Mouse (Mus musculus) frontal cortex, postnatal 14 days (tissue): Measurements from ENCODE around the gene Smpd4.
A peak's percentile ranks its signal among the peaks of the same experiment; 100 is the strongest.

Source experiments
- DNase-seq, 2 experiments: peaks; one replicate each; pipeline ENCODE4 v3.0.0; 2022; ENCODE audit warnings: low spot score in 2 of 2

Smpd4 gene

DNA sequence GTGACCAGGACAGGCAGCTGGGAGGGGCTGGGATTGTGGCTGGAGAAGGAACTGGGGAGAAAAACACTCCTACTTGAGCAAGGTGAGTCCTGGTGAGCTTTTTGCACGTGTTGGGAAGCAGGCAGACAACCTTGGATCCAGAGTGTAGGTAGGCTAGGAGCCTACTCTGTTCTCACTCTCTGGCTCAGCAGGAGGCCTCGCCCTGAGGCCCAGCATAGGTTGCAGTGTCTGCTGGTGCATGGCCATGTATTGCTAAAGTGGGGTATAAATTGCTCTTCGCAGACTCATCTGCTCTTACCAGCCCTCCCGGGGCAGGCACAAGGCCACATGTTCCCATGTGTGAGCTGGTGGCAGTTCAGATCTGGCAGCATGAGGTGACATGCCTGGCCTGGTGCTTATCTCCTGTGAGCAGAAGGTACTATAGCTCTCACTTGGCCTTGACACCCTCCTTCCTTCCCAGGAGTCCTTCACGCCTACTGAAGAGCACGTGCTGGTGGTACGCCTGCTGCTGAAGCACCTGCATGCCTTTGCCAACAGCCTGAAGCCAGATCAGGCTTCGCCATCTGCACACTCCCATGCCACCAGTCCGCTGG, 19.0 kb downstream of the Smpd4 start:
- no peak for DNase-seq

DNA sequence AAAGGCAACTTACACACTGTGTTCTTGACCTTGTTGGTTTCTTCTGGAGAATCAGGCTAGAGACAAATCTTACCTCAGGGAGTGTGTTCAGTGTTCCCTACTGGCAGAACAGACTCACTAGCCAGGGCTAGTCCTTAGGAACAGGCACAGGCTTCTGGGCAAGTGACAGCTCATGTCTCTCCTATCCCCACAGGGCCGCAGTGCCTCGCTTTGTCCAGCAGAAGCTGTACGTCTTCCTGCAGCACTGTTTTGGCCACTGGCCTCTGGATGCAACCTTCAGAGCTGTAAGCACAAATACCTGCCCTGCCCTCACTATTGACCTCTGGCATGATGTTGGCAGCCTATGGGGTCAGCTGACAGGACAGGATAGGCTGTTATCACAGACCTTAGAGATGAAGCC, 19.9 kb downstream of the Smpd4 start:
- no peak for DNase-seq

DNA sequence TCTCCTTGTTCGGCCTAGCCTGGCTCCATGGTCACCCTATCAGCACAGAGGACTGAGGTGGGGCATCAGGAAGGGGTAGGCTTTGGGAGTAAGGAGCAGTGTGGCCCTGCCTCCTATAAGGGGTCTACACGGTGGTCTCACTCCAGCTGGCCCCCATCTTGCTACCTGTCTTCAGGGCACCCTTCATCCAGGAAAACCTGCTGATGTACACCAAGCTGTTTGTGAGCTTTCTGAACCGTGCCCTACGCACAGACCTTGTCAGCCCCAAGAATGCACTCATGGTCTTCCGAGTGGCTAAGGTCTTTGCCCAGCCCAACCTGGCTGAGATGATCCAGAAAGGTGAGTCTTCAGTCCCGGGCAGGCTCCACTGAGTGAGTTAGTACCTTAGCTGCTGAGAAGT, 20.8 kb downstream of the Smpd4 start:
- DNase-seq = no peak

GRCm38 (mm10) chr16:17640706-17641105, 21.6 kb downstream of the Smpd4 start:
- DNase-seq = no peak

- DNase-seq = no peak
Observed at GRCm38 (mm10) chr16:17641301-17641700, 22.1 kb downstream of the Smpd4 start.

GRCm38 (mm10) chr16:17642311-17642710, 23.2 kb downstream of the Smpd4 start:
- no peak for DNase-seq

DNA sequence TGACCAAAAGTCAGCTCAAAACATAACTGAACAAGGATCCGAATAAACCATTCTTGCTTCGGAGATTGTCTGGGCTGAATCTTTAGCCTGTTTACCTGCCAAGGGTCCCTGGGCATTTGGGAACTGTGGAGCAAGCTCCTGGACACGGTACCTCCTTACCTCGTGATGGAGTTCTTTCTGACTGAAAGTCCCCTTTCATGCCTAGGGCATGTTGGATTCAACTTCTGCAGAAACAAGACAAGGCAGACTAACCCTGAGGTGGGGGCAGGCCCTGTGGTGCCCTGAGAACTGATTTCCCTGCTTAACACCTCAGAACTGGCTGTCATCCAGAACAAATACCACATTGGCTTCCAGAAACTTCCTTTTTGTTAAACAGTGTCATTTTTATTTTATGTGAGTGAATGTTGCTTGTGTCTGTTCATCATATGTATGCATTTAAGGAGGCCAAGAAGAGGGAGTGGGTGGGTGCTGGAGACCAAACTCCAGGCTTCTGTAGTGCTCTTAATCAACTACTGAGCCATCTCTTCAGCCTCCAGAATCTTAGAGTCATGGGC, 24.4 kb downstream of the Smpd4 start:
- no peak for DNase-seq

DNA sequence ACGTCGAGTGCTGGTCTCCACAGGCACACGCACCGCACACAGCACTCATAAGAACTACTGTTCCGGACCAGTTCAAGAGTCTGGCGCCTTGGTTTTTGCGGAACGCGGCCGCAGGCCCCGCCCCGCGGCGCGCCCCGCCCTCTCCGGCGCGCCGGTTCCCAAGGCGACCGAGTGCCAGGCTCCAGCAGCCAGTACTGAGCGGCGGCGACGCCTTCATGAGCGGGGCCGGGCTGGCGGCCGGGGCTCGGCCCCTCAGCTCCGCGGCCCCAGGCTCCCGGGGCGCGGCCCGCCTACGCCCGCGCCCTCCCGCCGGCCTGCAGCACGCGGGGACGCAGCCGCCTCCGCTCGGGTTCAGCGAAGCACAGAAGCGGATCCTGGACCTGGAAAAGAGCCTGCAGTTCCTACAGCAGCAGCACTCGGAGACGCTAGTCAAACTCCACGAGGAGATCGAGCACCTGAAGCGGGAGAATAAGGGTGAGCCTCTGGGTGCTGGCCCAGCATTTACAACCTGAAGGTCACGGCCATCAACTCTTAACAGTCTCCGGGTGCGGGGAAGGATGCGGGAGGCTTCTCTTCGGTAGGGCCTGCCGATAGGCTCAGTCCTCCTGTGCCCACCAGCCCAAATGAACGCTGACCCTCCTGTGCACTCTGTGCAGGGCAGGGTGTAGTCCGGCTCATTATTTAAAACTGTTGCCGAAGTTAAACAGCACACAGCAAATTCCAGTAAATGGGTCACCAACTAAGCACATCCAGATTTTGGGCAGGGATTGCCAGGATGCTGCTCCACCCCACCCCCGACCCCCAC, 27.4 kb downstream of the Smpd4 start, which contains the start of gene Ccdc74a:
Ccdc74a (plus strand) TSS at position 161 of the 805 bp plus-strand sequence.
- peak; percentile 59 to 72 for DNase-seq

DNA sequence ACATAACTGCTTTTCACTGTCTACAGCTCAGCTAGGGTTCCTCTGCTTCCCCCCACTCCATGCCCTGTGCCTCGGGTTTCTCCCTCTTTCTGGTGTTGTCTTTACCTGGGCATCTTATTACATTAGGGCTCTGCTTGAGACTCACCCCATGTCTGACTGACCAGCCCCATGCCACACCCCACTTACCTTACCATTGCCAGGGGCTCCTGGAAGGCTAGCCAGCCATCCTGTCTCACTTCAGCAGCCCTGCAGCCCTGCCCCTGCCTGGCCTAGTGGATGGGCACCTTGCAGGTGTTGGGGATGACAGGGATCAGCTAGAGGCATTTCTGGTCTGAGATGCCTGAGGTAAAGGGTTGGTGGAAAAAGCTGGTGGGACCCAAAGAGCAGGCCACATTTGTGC, 28.0 kb downstream of the Smpd4 start:
- no peak for DNase-seq

DNA sequence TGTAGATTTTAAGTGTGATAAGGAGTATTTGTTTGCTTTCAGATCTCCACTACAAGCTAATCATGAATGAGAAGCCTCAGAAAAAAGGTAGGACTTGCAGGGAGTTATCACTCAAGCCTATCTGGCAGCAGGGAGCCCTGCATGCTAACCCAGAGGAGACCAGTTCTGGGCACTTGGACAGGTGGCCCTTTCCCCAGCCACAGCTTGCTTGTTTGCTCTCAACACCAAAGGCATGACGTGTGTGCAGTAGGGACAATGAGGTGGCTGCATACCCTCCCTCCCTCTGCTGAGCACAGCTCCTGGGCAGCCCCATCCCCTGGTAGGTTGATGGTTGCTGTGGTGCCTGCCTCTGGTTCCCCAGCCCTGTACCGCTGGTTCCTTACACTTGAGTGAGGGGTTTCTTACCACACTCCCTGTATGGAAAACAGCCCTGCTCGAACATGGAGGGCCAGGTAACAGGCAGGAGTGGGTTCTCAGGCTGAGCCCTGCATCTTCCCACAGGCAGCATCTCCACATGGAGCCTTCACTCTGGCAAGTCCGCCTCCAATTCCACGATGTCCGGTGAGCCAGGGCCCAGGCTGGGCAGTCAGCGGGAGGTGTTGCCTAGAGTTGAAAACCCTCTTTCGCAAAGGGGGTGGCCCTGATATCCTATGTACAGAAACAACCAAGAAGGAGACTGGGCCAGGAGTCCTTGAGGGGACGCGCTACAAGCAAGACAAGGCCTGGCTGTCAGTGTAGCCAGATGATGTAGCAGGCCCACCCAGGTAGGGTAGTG, 28.6 kb downstream of the Smpd4 start:
- no peak for DNase-seq

- no peak for DNase-seq
Observed at GRCm38 (mm10) chr16:17649925-17650605, 30.9 kb downstream of the Smpd4 start.

DNA sequence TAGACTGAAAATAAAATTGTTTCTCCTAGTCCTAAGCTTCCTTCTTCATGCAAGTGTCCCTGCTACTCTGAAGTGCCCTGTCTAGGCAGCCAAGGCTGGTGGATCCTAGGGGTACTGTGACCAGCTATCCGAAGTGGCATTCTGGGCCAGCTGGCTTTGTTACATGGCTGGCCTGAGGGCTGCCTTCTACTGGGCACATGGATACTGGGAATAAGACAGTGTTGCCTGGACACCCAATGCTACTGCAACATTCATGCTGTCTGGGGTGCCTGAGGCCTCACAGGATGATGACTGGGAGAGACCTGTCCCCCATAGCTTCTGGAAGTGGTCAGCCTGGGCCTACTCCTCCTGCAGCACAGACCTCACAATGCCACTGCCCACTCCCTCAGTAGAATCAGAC, 31.6 kb downstream of the Smpd4 start:
- no peak for DNase-seq

DNA sequence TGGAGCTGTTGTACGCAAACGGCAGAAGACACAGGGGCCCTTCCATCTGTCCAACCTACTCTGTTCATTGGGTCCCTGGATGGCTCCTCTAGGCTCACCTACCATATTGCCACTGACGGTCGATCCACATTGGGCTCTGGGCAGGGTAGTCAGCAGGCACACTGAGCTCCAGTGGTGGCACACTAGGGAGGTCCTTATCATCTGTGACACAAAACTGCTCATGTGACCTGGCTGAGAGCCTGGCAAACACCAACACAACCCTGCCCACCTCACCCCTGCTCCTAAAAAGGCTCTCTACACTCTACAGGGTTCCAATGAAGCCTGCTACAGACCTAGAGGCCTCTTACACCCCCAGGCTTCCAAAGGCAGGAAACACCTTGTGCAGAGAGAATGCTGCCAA, 33.5 kb downstream of the Smpd4 start:
- no peak for DNase-seq

DNA sequence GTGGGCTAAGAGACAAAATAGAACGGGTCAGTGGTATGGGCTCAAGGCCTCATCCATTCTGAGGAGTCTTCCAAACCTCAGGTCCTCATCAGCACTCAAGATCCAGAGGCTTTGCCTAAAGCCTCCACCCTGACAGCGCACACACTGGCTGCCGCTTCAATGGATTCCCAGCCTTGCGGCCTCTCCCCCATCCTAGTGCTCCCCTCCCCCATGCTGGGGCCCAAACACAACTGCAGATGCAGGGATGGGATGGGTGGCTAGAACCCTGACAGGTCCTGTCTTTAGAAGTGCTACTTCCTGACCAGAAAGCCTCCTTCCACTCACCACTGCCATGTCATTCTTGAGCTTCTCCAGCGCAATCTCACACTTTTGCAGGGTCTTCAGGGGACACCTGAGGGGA, 34.4 kb downstream of the Smpd4 start:
- no peak for DNase-seq

- DNase-seq = no peak
Observed at GRCm38 (mm10) chr16:17654188-17654795, 35.1 kb downstream of the Smpd4 start.

- no peak for DNase-seq
Observed at GRCm38 (mm10) chr16:17656212-17656871, 37.2 kb downstream of the Smpd4 start.

- DNase-seq = no peak
Observed at GRCm38 (mm10) chr16:17665568-17665967, 46.4 kb downstream of the Smpd4 start.

DNA sequence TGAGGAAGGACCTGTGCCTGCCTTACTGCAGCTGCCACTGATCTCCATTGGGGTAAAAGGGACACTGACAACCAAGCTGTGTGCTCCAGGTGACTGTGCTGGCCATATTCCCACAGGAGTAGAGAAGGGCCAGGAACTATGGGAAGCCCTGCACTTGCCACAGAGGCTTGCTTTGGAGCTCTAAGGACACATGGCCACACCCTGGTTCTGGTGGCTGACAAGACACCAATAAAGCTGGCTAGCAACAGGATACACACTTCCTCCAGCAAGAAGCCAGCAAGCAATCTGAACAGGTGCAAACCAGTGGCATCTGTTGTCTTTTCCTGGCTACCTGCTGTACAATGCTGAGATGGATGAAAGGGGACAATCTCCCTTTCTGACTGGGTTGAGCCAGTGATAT, 50.7 kb downstream of the Smpd4 start:
- DNase-seq = no peak
